Mouse (Mus musculus) layer of hippocampus, adult 9-11 months (tissue): Measurements from ENCODE around the gene Polr3gl.

ENCODE experiments used
- DNase-seq: peaks from one replicate; pipeline ENCODE4 v3.0.0; 2022

Polr3gl gene

GRCm38 (mm10) chr3:96597435-96597891, 3.5 kb upstream of the Polr3gl start:
- no peak for DNase-seq

DNA sequence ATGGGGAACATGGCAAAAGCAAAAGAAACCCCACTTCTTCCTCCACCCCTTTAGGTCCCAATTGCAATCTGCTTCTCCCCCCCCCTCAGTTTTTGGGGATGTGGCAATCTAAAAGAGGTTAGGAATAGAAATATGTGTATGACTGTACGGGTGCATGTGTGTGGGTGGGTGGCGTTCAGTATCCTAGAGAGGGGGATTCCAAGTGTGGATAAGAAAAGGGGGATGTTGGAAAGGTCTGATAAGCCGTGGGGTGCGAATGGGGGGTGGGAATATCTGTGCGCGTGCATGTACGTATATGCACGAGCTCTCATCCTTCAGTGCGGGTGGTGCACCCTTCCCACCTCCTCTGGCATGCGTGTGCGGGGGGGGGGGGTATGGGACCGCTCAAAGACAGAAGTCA, 2.9 kb upstream of the Polr3gl start:
- no peak for DNase-seq

DNA sequence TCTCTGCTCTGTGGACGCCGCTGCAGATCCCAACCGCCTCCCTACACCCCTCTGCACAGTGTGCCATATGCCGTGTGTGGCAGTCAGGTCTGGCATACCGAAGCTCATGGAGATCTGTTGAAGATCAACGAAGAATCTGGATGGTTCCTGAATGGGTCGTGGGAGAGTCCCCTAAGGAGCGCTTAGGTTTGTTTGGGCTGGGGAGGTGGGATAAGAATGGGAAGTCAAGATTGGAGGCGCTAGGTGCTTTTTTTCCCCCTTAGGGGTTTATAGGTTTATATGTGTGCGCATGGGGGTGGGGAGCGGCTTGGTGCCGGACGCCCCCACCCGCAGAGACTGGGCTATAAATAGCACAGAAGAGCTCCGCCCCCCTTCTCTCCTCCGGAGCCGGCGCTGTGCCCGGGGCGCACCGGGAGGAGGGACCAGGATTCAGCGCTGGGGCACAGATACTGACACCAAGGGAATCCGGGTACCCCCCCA, 2.3 kb upstream of the Polr3gl start, which contains the start of gene Ankrd34a:
Gene Ankrd34a, plus strand, starts transcription at position 409 of the 480 bp plus-strand sequence.
- DNase-seq = peak; percentile 87

- DNase-seq = peak; percentile 70
Measured at GRCm38 (mm10) chr3:96595661-96596060, 1.7 kb upstream of the Polr3gl start.

GRCm38 (mm10) chr3:96594851-96595250, 870 bp upstream of the Polr3gl start:
- no peak for DNase-seq

DNA sequence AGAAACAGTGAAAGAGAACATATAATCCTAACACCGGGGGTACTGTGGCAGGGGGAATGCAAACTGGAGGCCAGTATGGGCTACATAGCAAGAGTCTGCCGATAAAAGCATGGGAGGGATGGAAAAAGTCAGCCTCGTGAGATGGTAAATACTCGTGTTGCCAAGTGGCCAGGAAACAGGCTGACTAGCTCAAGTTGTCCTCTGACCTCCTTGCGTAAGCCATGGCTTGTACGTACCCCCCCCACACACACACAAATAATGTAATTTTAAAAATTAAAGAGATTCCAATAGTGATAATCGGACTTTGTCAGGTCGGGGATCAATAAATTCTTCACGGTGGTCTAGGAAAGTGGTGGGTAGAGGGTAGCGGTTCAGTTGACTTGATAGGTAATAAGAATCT, 607 bp downstream of the Polr3gl start:
- no peak for DNase-seq

DNA sequence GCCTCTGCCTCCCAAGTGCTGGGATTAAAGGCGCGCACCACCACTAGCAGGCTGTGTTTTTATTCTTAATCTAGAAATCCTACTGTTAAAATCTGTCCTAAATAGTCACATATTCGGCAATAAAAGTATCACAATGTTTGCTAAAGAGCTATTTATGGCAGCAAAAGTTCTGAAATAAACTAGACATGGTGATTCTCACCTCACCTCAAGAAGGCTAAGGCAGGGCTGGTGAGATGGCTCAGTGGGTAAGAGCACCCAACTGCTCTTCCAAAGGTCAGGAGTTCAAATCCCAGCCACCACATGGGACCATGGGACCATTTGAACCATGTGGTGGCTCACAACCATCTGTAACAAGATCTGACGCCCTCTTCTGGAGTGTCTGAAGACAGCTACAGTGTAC, 3.3 kb downstream of the Polr3gl start:
- DNase-seq = no peak

GRCm38 (mm10) chr3:96583386-96583785, 10.6 kb downstream of the Polr3gl start:
- no peak for DNase-seq

DNA sequence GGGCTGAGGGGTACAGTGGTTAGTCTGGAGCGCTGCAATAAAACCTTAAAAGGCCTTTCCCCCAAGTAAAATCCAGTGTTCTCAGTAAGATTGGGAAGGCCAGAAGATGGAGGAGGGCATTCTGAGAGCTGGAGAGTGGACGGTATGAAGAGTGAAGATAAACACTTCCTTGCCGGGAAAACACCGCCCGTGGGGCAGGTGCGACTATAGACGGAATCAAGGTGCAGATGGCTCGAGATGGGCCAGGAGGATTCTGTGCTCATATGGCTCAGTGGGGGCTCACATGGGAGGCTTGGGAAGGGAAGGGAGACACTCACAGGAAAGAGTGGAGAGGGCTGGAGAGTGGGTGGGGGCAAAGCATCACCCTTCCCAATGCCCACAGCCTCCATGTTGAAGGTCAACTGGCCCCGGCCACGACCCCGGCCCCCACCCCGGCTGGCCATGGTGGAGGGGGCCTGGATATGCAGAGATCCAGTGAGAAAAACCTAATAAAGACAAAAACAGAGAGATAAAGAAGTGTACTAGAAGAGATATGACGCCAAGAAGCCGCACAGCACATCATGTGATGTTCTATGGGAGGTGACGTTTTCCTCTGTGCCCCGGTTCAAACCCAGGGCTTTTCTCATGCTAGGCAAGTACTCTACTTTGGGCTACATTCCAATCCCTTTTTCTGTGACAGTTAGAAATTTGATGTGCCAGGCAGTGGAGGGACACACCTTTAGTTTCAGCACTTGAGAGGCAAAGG, 12.0 kb downstream of the Polr3gl start:
- DNase-seq = no peak

- DNase-seq = no peak
Measured at GRCm38 (mm10) chr3:96581141-96581540, 12.8 kb downstream of the Polr3gl start.

GRCm38 (mm10) chr3:96579885-96580454, 14.0 kb downstream of the Polr3gl start:
- peak; percentile 93 for DNase-seq

DNA sequence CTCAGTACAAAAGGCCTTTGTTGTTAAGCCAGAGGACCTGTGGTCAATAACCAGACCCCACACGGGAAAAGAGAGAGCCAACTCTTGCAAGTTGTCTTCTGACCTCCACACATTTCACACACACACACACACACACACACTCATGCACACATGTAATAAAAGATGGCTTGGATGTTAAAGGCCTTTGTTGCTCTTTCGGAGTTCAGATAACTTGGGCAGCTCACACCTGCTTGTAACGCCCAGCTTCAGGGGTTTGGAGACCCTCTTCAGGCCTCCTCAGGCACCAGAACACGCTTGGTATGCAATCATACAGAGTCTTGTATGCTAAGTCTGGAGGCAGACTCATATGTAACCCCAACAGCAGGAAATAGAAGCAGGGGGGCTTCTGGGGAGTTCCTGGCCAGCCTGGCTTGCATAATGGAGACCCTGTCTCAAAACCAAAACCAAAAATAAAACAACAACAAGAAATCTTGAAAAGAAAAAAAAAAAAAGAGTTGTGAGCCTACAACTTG, 14.7 kb downstream of the Polr3gl start:
- no peak for DNase-seq

GRCm38 (mm10) chr3:96578561-96579238, 15.3 kb downstream of the Polr3gl start:
- no peak for DNase-seq

DNA sequence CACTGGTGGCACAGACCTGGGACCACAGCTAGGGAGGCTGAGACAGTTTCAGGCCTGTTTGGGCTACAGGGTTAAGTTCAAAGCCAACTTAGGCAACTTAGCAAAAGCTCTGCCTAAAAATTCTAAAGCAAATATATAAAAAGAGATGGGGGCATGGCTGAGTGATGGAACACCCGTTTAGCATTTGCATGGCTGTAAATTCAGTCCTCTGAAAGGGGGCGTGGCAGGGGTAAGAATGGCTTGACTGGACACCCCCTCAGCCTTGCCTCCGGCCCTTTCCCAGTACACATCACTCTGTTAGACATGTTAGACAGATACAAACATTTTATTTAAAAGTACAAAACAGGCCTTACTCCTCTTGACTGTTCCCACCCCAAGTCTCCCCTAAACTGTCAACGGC, 16.4 kb downstream of the Polr3gl start:
- DNase-seq = no peak

DNA sequence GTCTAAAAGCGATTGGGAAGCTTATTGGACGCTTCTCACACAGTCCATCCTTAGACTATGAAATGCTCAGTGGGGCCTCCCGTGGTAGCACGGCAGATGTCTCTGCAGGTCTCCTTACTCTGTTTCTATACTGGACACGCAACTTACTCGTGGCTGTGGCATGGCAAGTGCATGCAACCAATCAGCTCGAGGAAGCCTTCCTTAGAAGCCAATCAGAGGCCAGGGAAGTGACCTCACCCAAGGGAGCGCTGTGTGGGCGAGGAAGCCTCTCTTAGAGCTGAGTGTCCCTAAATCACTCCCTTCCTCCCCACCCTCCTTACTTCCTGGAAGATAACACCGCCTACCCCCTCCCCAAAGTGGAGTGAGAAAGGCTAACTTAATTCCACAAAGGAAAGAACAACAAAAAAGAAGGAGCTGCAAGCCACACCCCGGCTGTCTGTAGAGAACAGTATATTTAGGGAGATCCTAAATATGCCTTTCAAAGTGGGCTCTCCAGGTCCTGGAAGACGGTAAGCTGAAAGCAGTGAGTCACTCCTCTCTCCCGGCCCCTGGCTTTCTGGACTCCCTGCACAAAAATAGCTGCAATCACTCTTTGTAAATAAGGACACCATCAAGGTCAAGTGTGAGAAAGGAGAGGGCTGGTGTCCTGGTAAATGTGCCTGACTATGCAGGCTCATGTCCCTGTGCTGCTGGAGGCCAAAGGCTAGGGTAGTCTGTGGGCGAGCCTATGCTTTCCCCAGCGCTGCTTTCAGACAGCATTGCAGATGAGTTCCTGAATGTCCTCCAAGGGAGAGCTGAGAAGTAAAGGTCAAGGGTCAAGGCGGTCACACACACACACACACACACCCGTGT, 17.1 kb downstream of the Polr3gl start, which contains the start of gene Gm16253:
Gene Gm16253, plus strand, starts transcription at position 295 of the 852 bp plus-strand sequence.
- peak; percentile 96 for DNase-seq

GRCm38 (mm10) chr3:96576005-96576658, 17.8 kb downstream of the Polr3gl start:
- DNase-seq = no peak

DNA sequence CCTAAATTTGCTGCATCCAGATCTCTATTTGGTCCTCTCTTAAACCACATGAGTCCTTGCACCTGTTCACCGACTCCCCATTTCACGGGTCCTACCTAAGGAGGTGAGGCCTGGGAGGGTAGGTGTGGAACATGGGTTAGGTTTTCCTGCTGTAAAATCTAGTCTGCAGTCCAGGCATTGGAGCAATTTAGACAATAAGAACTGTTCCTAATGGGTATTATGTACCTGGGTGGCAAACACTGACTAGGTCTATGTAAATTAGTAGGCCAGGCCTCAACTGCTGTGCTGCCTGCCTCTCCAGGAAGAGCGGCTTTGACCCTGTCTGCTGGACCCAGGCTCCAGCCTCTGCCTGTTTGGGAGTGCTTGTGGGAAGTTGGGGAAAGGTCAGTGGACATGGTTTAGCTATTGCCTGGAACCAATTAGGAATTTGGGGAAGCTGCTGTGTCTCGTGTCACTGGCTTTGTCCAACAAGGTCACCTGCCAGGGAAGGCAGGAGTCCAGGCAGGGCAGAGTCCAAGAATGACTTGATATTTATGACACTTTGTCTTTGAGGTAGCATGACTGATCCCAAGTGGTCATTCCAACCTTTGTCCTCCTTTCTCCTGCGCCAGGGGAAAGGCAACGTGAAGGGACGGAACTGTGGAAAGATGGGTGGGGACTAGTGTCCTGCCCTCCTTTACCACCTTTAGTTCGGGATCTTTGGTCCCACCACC, 18.6 kb downstream of the Polr3gl start:
- DNase-seq = no peak

DNA sequence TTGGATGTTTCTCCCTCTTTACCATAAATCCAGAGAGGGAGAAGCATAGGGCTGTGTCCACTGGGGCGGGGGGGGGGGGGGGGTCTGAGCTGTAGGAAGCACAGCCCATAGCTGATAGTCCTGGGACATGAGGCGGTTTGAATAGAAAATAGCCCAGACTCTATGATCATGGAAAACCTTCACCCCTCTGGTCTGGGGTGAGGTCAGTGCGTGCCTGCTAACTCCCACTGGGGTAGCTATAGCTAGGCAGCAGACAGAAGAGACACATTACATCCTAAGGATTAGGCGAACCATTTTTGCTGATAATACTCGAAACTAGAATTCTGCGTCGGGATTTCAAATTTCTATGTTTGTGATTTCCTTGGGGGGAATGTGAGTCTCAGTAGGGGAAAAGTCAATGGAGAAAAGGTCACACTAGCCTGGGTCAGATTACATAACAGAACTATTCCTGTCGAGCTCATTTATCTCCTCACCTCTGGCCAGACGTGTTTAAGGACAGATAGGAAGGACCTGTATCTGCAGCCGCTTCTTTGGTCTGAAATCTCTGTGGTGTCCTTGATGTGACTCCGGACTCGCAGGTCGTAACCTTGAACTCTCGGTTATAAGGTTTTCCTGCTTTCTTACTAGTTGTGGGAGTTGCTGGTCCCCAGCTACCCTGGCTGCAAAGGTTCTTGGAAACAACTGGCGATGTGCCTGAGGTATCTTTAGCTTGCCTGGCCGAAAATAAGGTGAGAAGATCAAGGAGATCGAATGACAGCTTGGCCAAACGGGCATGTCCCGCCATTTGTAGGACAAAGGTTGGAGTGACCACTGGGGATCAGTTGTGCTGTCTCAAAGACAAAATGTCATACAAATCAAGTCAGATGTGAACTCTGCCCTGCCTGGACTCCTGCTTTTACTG, 20.1 kb downstream of the Polr3gl start:
- DNase-seq = no peak

- no peak for DNase-seq
Measured at GRCm38 (mm10) chr3:96571896-96572698, 21.9 kb downstream of the Polr3gl start.
